Mouse (Mus musculus) heart, adult 2 months (tissue): ENCODE data around the gene Apln. TPM values are rescaled to one million over a fixed set of nuclear protein-coding genes. Genes with fewer than 3 reads are reported as not detected.

Experiments
- DNase-seq, 2 experiments: peaks; one replicate each; pipeline ENCODE4 v3.0.0; 2021
- H3K27ac ChIP-seq: fragments of 200-600 bp; 2 replicates; pipeline ENCODE4 v1.8.1; 2022
- H3K27me3 ChIP-seq: fragments of 200-500 bp; 2 replicates; pipeline ENCODE4 v1.6.1; 2012; ENCODE audit warnings: mild to moderate bottlenecking, low read length, inconsistent platforms, mixed read lengths; ENCODE audit not compliant: control insufficient read depth, insufficient read depth
- H3K36me3 ChIP-seq: fragments of 200-500 bp; 2 replicates; pipeline ENCODE4 v1.6.1; 2012; ENCODE audit warnings: low read length, inconsistent platforms; ENCODE audit not compliant: control insufficient read depth, insufficient read depth
- H3K4me1 ChIP-seq: fragments of 200-500 bp; 2 replicates; pipeline ENCODE4 v1.6.1; 2011; ENCODE audit warnings: low read length; ENCODE audit not compliant: control insufficient read depth, insufficient read depth
- H3K4me3 ChIP-seq: fragments of 200-600 bp; 2 replicates; pipeline ENCODE4 v1.8.1; 2022
- H3K79me2 ChIP-seq: fragments of 200-500 bp; replicated peaks from 2 replicates; pipeline ENCODE4 v1.6.1; 2012; ENCODE audit warnings: mild to moderate bottlenecking, inconsistent platforms, low read length, moderate library complexity, mixed read lengths; ENCODE audit not compliant: control insufficient read depth, insufficient read depth
- H3K9ac ChIP-seq: fragments of 200-500 bp; 2 replicates; pipeline ENCODE4 v1.6.1; 2012; ENCODE audit warnings: low read depth, mild to moderate bottlenecking, control low read depth, inconsistent platforms, low read length, mixed read lengths
- CTCF ChIP-seq: fragments of 200-600 bp; IDR thresholded peaks from 2 replicates; pipeline ENCODE4 v1.8.1; 2022; ENCODE audit warnings: antibody characterized with exemption, mild to moderate bottlenecking, moderate library complexity
- EP300 ChIP-seq: fragments of 200-500 bp; IDR thresholded peaks from 2 replicates; pipeline ENCODE4 v1.6.1; 2011; ENCODE audit warnings: low read depth, low read length, control low read depth; ENCODE audit not compliant: insufficient read depth
- POLR2A ChIP-seq: fragments of 200-500 bp; IDR thresholded peaks from 2 replicates; pipeline ENCODE4 v1.6.1; 2011; ENCODE audit warnings: mild to moderate bottlenecking, low read depth, low read length, control low read depth; ENCODE audit not compliant: insufficient read depth
- WGBS: fragments of 180-500 bp; shearing (Covaris S2); methylation state at CpG from one replicate; pipeline ENCODE4 v1.1.7; 2018; 5-methylcytosine and 5-hydroxymethylcytosine counted together
- intact Hi-C: fragments of 180-260 bp; cut with DNase I; formaldehyde crosslinking; loops from one replicate; pipeline ENCODE4 v1.15.1; 2025
- polyA plus RNA-seq: library from polyadenylated mRNA; depleted of rRNA; stranded (reverse); fragments of >200 nt; gene quantifications from 2 replicates; pipeline ENCODE4 v1.2.3, GENCODE M21; 2012
- total RNA-seq, 2 experiments: library from RNA; stranded (reverse); gene quantifications; 2 replicates each; pipeline ENCODE4 v1.2.3; 2021

Gene Apln
- total and polyA plus RNA-seq, 3 experiments, result 6.6 to 8.2 (median 7.8) TPM

GRCm38 (mm10) chrX:48044261-48044660, 9.6 kb upstream of the Apln start:
- Histone ChIP-seq H3K27me3 (no peaks in the 10 kb centered on the region), H3K79me2 (no peaks in the 10 kb centered on the region), H3K9ac (no peak overlapping the region), H3K4me3 (no peak overlapping the region), H3K36me3 (no peaks in the 10 kb centered on the region), H3K4me1 (no peaks in the 10 kb centered on the region; the same call in 1 of the 2 replicates), H3K27ac (no peak overlapping the region)
- 35% methylated on average over 1 of the region's 1 CpGs for WGBS
- TF ChIP-seq EP300, result no peak
- no peak for TF ChIP-seq POLR2A
- TF ChIP-seq CTCF, result no peak
- DNase-seq, result no peak
- intact Hi-C loops, result no loop called here

- TF ChIP-seq CTCF, result no peak
- Histone ChIP-seq H3K4me1 (no peaks in the 10 kb centered on the region; the same call in 1 of the 2 replicates), H3K4me3 (no peak overlapping the region), H3K27me3 (no peaks in the 10 kb centered on the region), H3K27ac (no peak overlapping the region), H3K36me3 (no peaks in the 10 kb centered on the region), H3K79me2 (no peaks in the 10 kb centered on the region), H3K9ac (no peak overlapping the region)
- WGBS, result 38% methylated on average over 4 of the region's 4 CpGs
- intact Hi-C loops, result no loop called here
- no peak for DNase-seq
Measured at GRCm38 (mm10) chrX:48042748-48043147, 8.1 kb upstream of the Apln start.

- TF ChIP-seq EP300 (no peak), CTCF (no peak), POLR2A (no peak)
- no peaks in the 10 kb centered on the region for H3K27me3 ChIP-seq
- no peaks in the 10 kb centered on the region for H3K79me2 ChIP-seq
- no peak overlapping the region for H3K27ac ChIP-seq
- intact Hi-C loops, result no loop called here
- no peak overlapping the region for H3K9ac ChIP-seq
- H3K36me3 ChIP-seq, result no peaks in the 10 kb centered on the region
- no peak overlapping the region for H3K4me3 ChIP-seq
- no peaks in the 10 kb centered on the region; the same call in 1 of the 2 replicates for H3K4me1 ChIP-seq
- DNase-seq, result no peak
- WGBS, result 77% methylated on average over 3 of the region's 3 CpGs
Measured at GRCm38 (mm10) chrX:48040379-48040778, 5.7 kb upstream of the Apln start.

- peak; percentile 5 to 33 for DNase-seq
- TF ChIP-seq EP300, result no peak
- TF ChIP-seq POLR2A, result no peak
- no peak for TF ChIP-seq CTCF
- H3K4me3 ChIP-seq, result peak overlapping the region; percentile 55
- peak overlapping the region; percentile 76 for H3K9ac ChIP-seq
- H3K36me3 ChIP-seq, result no peaks in the 10 kb centered on the region
- no peaks in the 10 kb centered on the region for H3K79me2 ChIP-seq
- no peaks in the 10 kb centered on the region for H3K27me3 ChIP-seq
- H3K27ac ChIP-seq, result no peak overlapping the region
- intact Hi-C loops, result no loop called here
- 26% methylated on average over 11 of the region's 11 CpGs for WGBS
- no peaks in the 10 kb centered on the region; the same call in 1 of the 2 replicates for H3K4me1 ChIP-seq
Measured at GRCm38 (mm10) chrX:48033766-48034143, 898 bp downstream of the Apln start.

- intact Hi-C loops, result no loop called here
- Histone ChIP-seq H3K4me1 (no peaks in the 10 kb centered on the region; the same call in 1 of the 2 replicates), H3K4me3 (no peak overlapping the region), H3K36me3 (no peaks in the 10 kb centered on the region), H3K27me3 (no peaks in the 10 kb centered on the region), H3K9ac (peak overlapping the region; percentile 28; the same call in 1 of the 2 replicates), H3K27ac (no peak overlapping the region), H3K79me2 (no peaks in the 10 kb centered on the region)
- DNase-seq, result peak in 1 of 2 experiments; percentile 21
- WGBS, result 53% methylated on average over 3 of the region's 3 CpGs
- TF ChIP-seq EP300, result no peak
- no peak for TF ChIP-seq POLR2A
- no peak for TF ChIP-seq CTCF
Measured at GRCm38 (mm10) chrX:48033024-48033423, 1.6 kb downstream of the Apln start.

- intact Hi-C loops, result no loop called here
- H3K27me3 ChIP-seq, result no peaks in the 10 kb centered on the region
- DNase-seq, result no peak
Measured at GRCm38 (mm10) chrX:48031866-48032265, 2.8 kb downstream of the Apln start.

More at GRCm38 (mm10) chrX:48031866-48032265, 2.8 kb downstream of the Apln start:
- Histone ChIP-seq H3K27ac (no peak overlapping the region), H3K4me1 (no peaks in the 10 kb centered on the region; the same call in 1 of the 2 replicates), H3K9ac (no peak overlapping the region), H3K36me3 (no peaks in the 10 kb centered on the region), H3K4me3 (no peak overlapping the region), H3K79me2 (no peaks in the 10 kb centered on the region)
- TF ChIP-seq CTCF (no peak), POLR2A (no peak), EP300 (no peak)
- WGBS, result 56% methylated on average over 5 of the region's 5 CpGs
